Mouse (Mus musculus): Measurements from ENCODE around the gene Rnls.

GRCm38 (mm10) chr19:33173991-33174390 is 218.1 kb downstream of the Rnls start:
- TF ChIP-seq CTCF (IDR thresholded peaks at IDR 0.05; ENCODE audit: extremely low read depth, insufficient read depth, low read length) (no peak), POLR2A (IDR thresholded peaks at IDR 0.05; ENCODE audit: extremely low read depth, insufficient read depth, low read length) (no peak)
